Mouse (Mus musculus) neural tube, embryonic 14.5 days (tissue): ENCODE data around the gene Hoxd11. TPM values are rescaled to one million over a fixed set of nuclear protein-coding genes. Genes with fewer than 3 reads are reported as not detected.

Source experiments
- ATAC-seq: fragments of 200-750 bp; cut with Nextera tagmentation; 2 replicates; pipeline ENCODE4 v1.8.0; 2017; ENCODE audit warnings: low read depth, mild to moderate bottlenecking, moderate TSS enrichment, moderate library complexity
- H3K27ac ChIP-seq: fragments of 300-500 bp; sonication (generic); 2 replicates; pipeline ENCODE4 v1.5.1; 2014; ENCODE audit warnings: low read depth, mild to moderate bottlenecking, control low read depth, low read length, moderate library complexity, mixed read lengths
- H3K27me3 ChIP-seq: fragments of 300-500 bp; sonication (generic); 2 replicates; pipeline ENCODE4 v1.6.1; 2014; ENCODE audit warnings: low read length; ENCODE audit not compliant: control insufficient read depth, insufficient read depth
- H3K36me3 ChIP-seq: fragments of 300-500 bp; sonication (generic); 2 replicates; pipeline ENCODE4 v1.6.1; 2014; ENCODE audit warnings: low read length, mixed read lengths; ENCODE audit not compliant: control insufficient read depth, insufficient read depth
- H3K4me1 ChIP-seq: fragments of 300-500 bp; sonication (generic); 2 replicates; pipeline ENCODE4 v1.6.1; 2014; ENCODE audit warnings: low read length; ENCODE audit not compliant: control insufficient read depth, insufficient read depth
- H3K4me2 ChIP-seq: fragments of 300-500 bp; sonication (generic); 2 replicates; pipeline ENCODE4 v1.6.1; 2014; ENCODE audit warnings: mild to moderate bottlenecking, low read depth, low read length, control low read depth
- H3K4me3 ChIP-seq: fragments of 300-500 bp; sonication (generic); 2 replicates; pipeline ENCODE4 v1.5.1; 2014; ENCODE audit warnings: low read depth, low read length, control low read depth, mixed read lengths
- H3K9ac ChIP-seq: fragments of 300-500 bp; sonication (generic); replicated peaks from 2 replicates; pipeline ENCODE4 v1.6.1; 2014; ENCODE audit warnings: low read depth, mild to moderate bottlenecking, control low read depth, low read length, mixed read lengths
- H3K9me3 ChIP-seq: fragments of 300-500 bp; sonication (generic); 2 replicates; pipeline ENCODE4 v1.6.1; 2016; ENCODE audit warnings: low read length; ENCODE audit not compliant: control insufficient read depth
- WGBS: fragments of 180-500 bp; shearing (Covaris S2); extraction: QIAGEN DNeasy Blood & Tissue Kit; methylation state at CpG from one replicate; pipeline ENCODE4 v1.1.7; 2014; 5-methylcytosine and 5-hydroxymethylcytosine counted together
- polyA plus RNA-seq: library from polyadenylated mRNA; unstranded; fragments of >200 nt; fragmentation: Nextera tagmentation; extraction: Ambion mirVana; gene quantifications from 2 replicates; pipeline ENCODE4 v1.2.1, GENCODE M21; 2014

Hoxd11 gene
- polyA plus RNA-seq, 1 experiment from 2014 or later = 0.09 TPM

- H3K9me3 ChIP-seq = no peaks in the 10 kb centered on the region
- no peak overlapping the region for H3K4me3 ChIP-seq
- 0 out of 2 replicates have a peak, but pooled peaks cover 6% of the 10 kb centered on the region for H3K4me1 ChIP-seq
- peaks cover 64% of the 10 kb centered on the region for H3K27me3 ChIP-seq
- ATAC-seq = no peak
- no peaks in the 10 kb centered on the region for H3K36me3 ChIP-seq
- 4% methylated on average over 9 of the region's 9 CpGs for WGBS
- H3K27ac ChIP-seq = no peak overlapping the region
- no peak overlapping the region for H3K4me2 ChIP-seq
- H3K9ac ChIP-seq = no peak overlapping the region
These were observed 2.8 kb upstream of the Hoxd11 start for GRCm38 (mm10) chr2:74676376-74677052.

- 11% methylated on average over 2 of the region's 2 CpGs for WGBS
- peaks cover 59% of the 10 kb centered on the region for H3K27me3 ChIP-seq
- no peak for ATAC-seq
- H3K36me3 ChIP-seq = no peaks in the 10 kb centered on the region
- H3K4me1 ChIP-seq = 0 out of 2 replicates have a peak, but pooled peaks cover 9% of the 10 kb centered on the region
- H3K27ac ChIP-seq = no peak overlapping the region
- no peak overlapping the region for H3K4me2 ChIP-seq
- no peak overlapping the region for H3K4me3 ChIP-seq
- no peak overlapping the region for H3K9ac ChIP-seq
- no peaks in the 10 kb centered on the region for H3K9me3 ChIP-seq
These were observed 2.3 kb upstream of the Hoxd11 start for GRCm38 (mm10) chr2:74677106-74677505.

DNA sequence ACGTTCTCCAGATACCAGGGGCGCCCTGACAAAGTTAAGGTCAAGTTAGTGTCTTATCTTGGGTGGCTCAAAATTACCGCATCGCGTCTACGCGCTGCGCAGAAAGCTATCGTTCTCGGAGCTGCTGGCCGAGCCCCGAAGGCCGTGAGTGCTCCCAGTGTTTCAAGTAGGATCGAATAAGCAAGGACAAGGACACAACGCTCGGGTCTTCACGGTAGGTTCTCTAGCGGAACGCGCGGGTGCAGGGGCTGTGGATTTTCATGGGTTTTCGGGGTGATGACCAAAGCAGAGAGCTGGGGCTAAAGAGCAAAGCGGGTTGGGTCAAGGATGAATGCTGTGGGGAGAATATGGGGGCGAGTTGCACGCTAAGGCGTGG lies 227 bp downstream of the Hoxd11 start:
- ATAC-seq = no peak
- Histone ChIP-seq H3K4me1 (0 out of 2 replicates have a peak, but pooled peaks cover 10% of the 10 kb centered on the region), H3K27ac (peak overlapping the region; percentile 81), H3K9ac (peak overlapping the region; percentile 39), H3K4me2 (peak overlapping the region; percentile 42), H3K36me3 (no peaks in the 10 kb centered on the region), H3K9me3 (no peaks in the 10 kb centered on the region), H3K27me3 (peaks cover 53% of the 10 kb centered on the region), H3K4me3 (peak overlapping the region; percentile 42)
- 1% methylated on average over 26 of the region's 26 CpGs for WGBS

GRCm38 (mm10) chr2:74679980-74680379 lies 623 bp downstream of the Hoxd11 start:
- H3K4me1 ChIP-seq = 0 out of 2 replicates have a peak, but pooled peaks cover 10% of the 10 kb centered on the region
- no peaks in the 10 kb centered on the region for H3K9me3 ChIP-seq
- peak overlapping the region; percentile 39 for H3K9ac ChIP-seq
- H3K36me3 ChIP-seq = no peaks in the 10 kb centered on the region
- H3K4me2 ChIP-seq = peak overlapping the region; percentile 42
- H3K4me3 ChIP-seq = peak overlapping the region; percentile 42
- WGBS = 0% methylated on average over 23 of the region's 23 CpGs
- H3K27me3 ChIP-seq = peaks cover 53% of the 10 kb centered on the region
- peak overlapping the region; percentile 81 for H3K27ac ChIP-seq
- ATAC-seq = no peak

DNA sequence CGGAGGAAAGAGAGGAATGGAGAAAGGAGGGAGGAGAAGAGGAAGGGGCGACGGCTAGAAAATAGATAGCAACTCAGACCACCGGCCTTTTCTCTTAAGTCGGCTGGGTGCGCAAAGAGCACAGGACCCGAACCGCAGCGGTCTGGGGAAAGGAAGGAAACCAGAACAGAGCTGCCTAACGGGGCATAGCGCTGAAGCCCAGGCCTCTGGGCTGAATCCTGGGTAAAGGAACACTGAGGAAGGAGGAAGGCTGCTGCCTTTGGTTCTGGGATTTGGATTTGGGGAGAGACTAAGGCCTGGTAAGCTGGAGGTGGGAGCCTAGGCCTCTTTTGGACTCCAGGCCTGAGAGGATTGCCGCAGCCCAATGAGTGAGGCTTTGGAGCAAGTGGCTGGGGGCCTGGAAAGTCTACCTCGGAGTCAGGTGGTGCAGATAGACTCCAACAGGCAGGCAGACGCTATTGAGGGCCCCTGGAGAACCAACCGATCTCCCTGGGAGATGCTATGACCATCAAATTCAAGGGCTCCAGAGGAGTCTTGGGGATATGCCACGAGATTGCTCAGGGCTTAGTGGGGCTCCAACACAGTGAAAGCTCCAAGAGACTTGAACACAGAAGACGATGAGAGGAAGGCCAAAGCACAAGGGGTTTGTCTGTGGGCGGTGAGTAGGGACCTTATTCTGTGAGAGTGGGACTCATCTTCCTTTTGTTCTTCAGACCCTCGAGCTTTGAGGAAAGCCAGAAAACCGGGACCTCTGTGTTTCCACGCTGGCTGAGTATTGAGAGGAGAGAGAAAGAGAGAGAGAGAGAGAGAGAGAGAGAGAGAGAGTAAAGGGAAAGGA lies 1.4 kb downstream of the Hoxd11 start:
- no peaks in the 10 kb centered on the region for H3K36me3 ChIP-seq
- H3K4me2 ChIP-seq = peak overlapping the region; percentile 42
- peak overlapping the region; percentile 42; the same call in 1 of the 2 replicates for H3K4me3 ChIP-seq
- H3K4me1 ChIP-seq = 0 out of 2 replicates have a peak, but pooled peaks cover 4% of the 10 kb centered on the region
- peak overlapping the region; percentile 39; the same call in 1 of the 2 replicates for H3K9ac ChIP-seq
- WGBS = 3% methylated on average over 21 of the region's 21 CpGs
- no peaks in the 10 kb centered on the region for H3K9me3 ChIP-seq
- peak overlapping the region; percentile 81 for H3K27ac ChIP-seq
- H3K27me3 ChIP-seq = peaks cover 59% of the 10 kb centered on the region
- no peak for ATAC-seq

GRCm38 (mm10) chr2:74681594-74682531 lies 2.5 kb downstream of the Hoxd11 start:
- H3K4me1 ChIP-seq = 0 out of 2 replicates have a peak, but pooled peaks cover 4% of the 10 kb centered on the region
- H3K4me2 ChIP-seq = peak overlapping the region; percentile 42
- no peaks in the 10 kb centered on the region for H3K9me3 ChIP-seq
- H3K36me3 ChIP-seq = no peaks in the 10 kb centered on the region
- peak overlapping the region; percentile 66 for H3K9ac ChIP-seq
- WGBS = under 1% methylated on average over 78 of the region's 78 CpGs
- H3K4me3 ChIP-seq = peak overlapping the region; percentile 42
- ATAC-seq = peak; percentile 57
- peaks cover 53% of the 10 kb centered on the region for H3K27me3 ChIP-seq
- peak overlapping the region; percentile 81 for H3K27ac ChIP-seq

DNA sequence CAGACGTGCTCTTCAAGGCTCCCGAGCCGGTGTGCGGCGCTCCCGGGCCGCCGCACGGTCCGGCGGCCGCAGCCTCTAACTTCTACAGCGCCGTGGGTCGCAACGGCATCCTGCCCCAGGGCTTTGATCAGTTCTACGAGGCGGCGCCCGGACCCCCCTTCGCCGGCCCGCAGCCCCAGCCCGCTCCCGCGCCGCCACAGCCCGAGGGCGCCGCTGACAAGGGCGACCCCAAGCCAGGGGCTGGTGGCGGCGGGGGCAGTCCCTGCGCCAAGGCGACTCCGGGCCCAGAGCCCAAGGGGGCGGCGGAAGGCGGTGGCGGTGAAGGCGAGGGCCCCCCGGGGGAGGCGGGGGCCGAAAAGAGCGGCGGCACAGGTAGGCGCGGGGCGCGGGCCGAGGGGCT lies 3.4 kb downstream of the Hoxd11 start:
- Histone ChIP-seq H3K4me2 (peak overlapping the region; percentile 42), H3K9ac (peak overlapping the region; percentile 66)

GRCm38 (mm10) chr2:74683471-74683951 lies 4.2 kb downstream of the Hoxd11 start:
- Histone ChIP-seq H3K9ac (peak overlapping the region; percentile 66), H3K4me1 (0 out of 2 replicates have a peak, but pooled peaks cover 4% of the 10 kb centered on the region), H3K27me3 (peaks cover 45% of the 10 kb centered on the region), H3K27ac (peak overlapping the region; percentile 81; the same call in 1 of the 2 replicates), H3K36me3 (no peaks in the 10 kb centered on the region), H3K4me3 (peak overlapping the region; percentile 42), H3K9me3 (no peaks in the 10 kb centered on the region), H3K4me2 (peak overlapping the region; percentile 41)
- peak; percentile 45 for ATAC-seq
- WGBS = under 1% methylated on average over 18 of the region's 18 CpGs

More for the DNA sequence above, 3.4 kb downstream of the Hoxd11 start:
- H3K36me3 ChIP-seq = no peaks in the 10 kb centered on the region
- WGBS = under 1% methylated on average over 44 of the region's 51 CpGs
- H3K4me3 ChIP-seq = peak overlapping the region; percentile 42
- H3K4me1 ChIP-seq = 0 out of 2 replicates have a peak, but pooled peaks cover 4% of the 10 kb centered on the region
- H3K9me3 ChIP-seq = no peaks in the 10 kb centered on the region
- no peak for ATAC-seq
- H3K27me3 ChIP-seq = peaks cover 49% of the 10 kb centered on the region
- H3K27ac ChIP-seq = peak overlapping the region; percentile 81
